Mouse (Mus musculus) lung, adult 2 months (tissue): ENCODE data around the gene Alox15.

Source experiments
- CTCF ChIP-seq: fragments of 200-500 bp; IDR thresholded peaks from 2 replicates; pipeline ENCODE4 v1.5.1; 2011; ENCODE audit warnings: mild to moderate bottlenecking, low read length, control low read depth; ENCODE audit not compliant: insufficient read depth
- POLR2A ChIP-seq: fragments of 200-500 bp; IDR thresholded peaks from 2 replicates; pipeline ENCODE4 v1.6.1; 2011; ENCODE audit warnings: low read depth, mild to moderate bottlenecking, control low read depth, low read length, borderline replicate concordance; ENCODE audit errors: extremely low read depth

DNA sequence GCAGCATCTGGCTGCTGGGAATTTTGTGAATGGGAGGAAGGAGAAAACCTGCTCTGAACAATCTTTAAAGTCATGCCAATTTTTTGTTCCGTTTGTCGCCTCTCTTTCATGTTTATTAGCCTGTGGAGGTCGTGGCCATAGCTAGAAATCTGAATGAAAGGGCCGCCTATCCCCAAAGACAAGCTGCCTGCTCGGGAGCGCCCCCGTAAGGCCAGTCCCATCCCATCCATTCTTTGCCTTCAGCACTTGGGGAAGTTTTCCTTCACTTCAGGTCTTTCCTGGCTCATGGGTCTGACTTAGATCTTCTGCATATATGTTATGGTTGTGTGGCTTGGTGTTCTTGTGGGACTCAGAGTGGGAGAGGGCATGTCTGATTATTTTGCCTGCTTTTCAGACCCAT lies 12.3 kb downstream of the Alox15 start:
- no peak for TF ChIP-seq CTCF
- no peak for TF ChIP-seq POLR2A
